Mouse (Mus musculus): ENCODE results near the gene Ybx2.

DNA sequence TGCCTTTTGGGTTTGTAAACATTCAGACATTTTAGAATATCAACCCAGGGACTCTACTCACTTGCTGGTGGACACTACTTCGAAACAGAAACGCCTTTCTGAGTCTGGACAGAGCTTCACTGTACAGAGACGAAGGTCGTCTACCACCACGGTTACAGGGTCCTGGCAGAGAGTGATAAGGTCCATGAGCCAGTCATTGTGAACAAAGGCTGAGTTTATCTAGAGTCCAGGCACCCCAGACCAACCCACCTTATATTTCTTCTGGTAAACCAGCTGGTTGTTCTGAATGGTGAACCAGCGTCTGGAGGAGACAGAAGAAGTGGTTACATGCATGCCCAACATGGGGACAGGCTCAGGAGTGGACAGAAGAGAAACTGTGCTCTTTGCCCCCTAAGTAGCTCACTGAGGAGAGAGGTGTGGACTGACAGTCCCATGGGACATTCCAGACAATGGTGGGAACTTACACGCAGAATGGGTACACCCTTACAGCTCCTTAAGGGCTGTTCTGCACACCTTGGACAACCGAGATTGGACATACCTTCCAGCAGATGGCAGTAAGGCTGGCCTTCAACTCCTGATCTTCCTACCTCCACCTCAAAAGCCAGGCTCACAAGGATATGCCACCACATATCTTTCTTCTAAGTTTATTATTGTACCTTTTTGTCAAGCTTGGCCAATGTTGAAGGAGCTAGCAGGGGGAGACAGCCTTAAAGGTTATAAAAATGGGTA, 48.5 kb upstream of the Ybx2 start:
- TF ChIP-seq POLR2A (IDR thresholded peaks at IDR 0.05; ENCODE audit: insufficient read depth, low read depth, low read length) = no peak
- TF ChIP-seq EP300 (IDR thresholded peaks at IDR 0.05; ENCODE audit: insufficient read depth, low read depth, low read length) = 0 out of 2 replicates have a peak, but pooled peaks have one; percentile 29
- peak; percentile 72 for TF ChIP-seq CTCF (IDR thresholded peaks at IDR 0.05)

All from heart, adult 2 months (tissue).